ENCODE assay signal across 8 mouse cellular contexts in the genomic region with DNA sequence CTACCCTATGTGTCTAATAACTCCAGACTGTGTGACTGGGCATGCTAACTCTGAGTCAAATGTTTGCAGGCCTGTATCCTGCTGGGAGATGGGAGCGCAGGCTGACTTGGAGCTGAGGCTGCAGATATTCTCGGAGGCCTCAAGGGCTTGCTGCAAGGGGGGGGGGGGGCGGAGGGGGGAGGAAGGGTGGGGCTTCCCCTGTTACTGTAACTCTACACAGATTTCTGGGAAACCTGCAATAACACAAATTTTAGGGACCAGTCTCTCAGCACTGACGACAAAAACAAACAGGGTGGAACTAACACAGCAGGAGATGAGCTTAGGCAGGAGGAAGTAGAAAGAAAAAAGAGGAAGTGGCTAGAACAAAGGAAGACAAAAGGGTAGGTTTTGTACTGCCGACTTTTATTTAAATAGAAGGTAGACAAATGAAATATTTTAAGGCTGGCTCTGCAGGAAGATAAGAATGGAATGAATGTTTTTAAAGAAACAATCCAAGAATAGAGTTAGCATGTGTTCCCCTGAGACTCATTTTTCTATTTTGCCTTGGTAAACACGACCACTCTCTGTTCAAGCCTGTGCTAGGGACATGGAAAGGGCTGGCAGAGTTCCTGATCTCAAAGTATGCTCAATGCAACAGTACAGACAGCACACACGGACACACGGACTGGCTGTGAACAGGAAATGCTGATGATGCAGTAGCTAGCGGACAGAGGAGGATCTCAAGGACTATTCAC. TPM values are rescaled to one million over a fixed set of nuclear protein-coding genes. Genes with fewer than 3 reads are reported as not detected.
DNase-seq lines count a peak whose midpoint lies in the region; ATAC-seq lines count a peak whose summit lies in the region.

No protein-coding gene starts in this region.

- peak; percentile 50 for DNase-seq in 3T3-L1 (ENCODE audit: low read depth, low spot score)
- no peak for DNase-seq in embryonic facial prominence, embryonic 11.5 days (ENCODE audit: low spot score)
- no peak for DNase-seq in adrenal gland, adult 2 months
- DNase-seq in thymus, postnatal 14 days = no peak

- no peak overlapping the region for H3K9ac ChIP-seq in forebrain, embryonic 12.5 days
- no peak overlapping the region for H3K9ac ChIP-seq in forebrain, embryonic 15.5 days (replicated peaks)
- no peak overlapping the region for H3K9ac ChIP-seq in embryonic facial prominence, embryonic 11.5 days (replicated peaks; ENCODE audit: low read length)
- no peak overlapping the region for H3K9ac ChIP-seq in intestine, embryonic 16.5 days (ENCODE audit: low read depth, low read length)

- H3K9me3 ChIP-seq in forebrain, embryonic 12.5 days = no peaks in the 10 kb centered on the region
- H3K9me3 ChIP-seq in forebrain, embryonic 15.5 days = no peaks in the 10 kb centered on the region
- no peaks in the 10 kb centered on the region for H3K9me3 ChIP-seq in embryonic facial prominence, embryonic 11.5 days (replicated peaks; ENCODE audit: control insufficient read depth, low read length)
- H3K9me3 ChIP-seq in intestine, embryonic 16.5 days (ENCODE audit: control insufficient read depth, low read length) = no peaks in the 10 kb centered on the region

- ATAC-seq in forebrain, embryonic 12.5 days (ENCODE audit: low FRiP score) = 0 out of 2 replicates have a peak, but pooled peaks have one; percentile 33
- ATAC-seq in forebrain, embryonic 15.5 days (replicated peaks) = no peak
- ATAC-seq in embryonic facial prominence, embryonic 11.5 days (replicated peaks; ENCODE audit: insufficient number of reproducible peaks, low FRiP score, low TSS enrichment, low read depth) = 0 out of 2 replicates have a peak, but pooled peaks have one; percentile 48
- ATAC-seq in intestine, embryonic 16.5 days = peak; percentile 25
- peak; percentile 65 for ATAC-seq in monocyte, adult 5-6 weeks (replicated peaks; ENCODE audit: insufficient number of reproducible peaks, low FRiP score, low TSS enrichment, poor library complexity, severe bottlenecking)

- H3K4me3 ChIP-seq in forebrain, embryonic 12.5 days (replicated peaks) = no peak overlapping the region
- H3K4me3 ChIP-seq in forebrain, embryonic 15.5 days = no peak overlapping the region
- no peak overlapping the region for H3K4me3 ChIP-seq in embryonic facial prominence, embryonic 11.5 days (ENCODE audit: low read depth, low read length)
- H3K4me3 ChIP-seq in intestine, embryonic 16.5 days (ENCODE audit: low read length) = no peak overlapping the region

- WGBS in forebrain, embryonic 12.5 days = 62% methylated on average over 9 of the region's 9 CpGs
- 55% methylated on average over 8 of the region's 9 CpGs for WGBS in forebrain, embryonic 15.5 days
- WGBS in embryonic facial prominence, embryonic 11.5 days = 58% methylated on average over 8 of the region's 9 CpGs
- 40% methylated on average over 8 of the region's 9 CpGs for WGBS in intestine, embryonic 16.5 days

- no peaks in the 10 kb centered on the region for H3K36me3 ChIP-seq in forebrain, embryonic 12.5 days (replicated peaks)
- H3K36me3 ChIP-seq in forebrain, embryonic 15.5 days = no peaks in the 10 kb centered on the region
- no peaks in the 10 kb centered on the region for H3K36me3 ChIP-seq in embryonic facial prominence, embryonic 11.5 days (replicated peaks; ENCODE audit: control insufficient read depth, insufficient read depth, low read depth, low read length)
- H3K36me3 ChIP-seq in intestine, embryonic 16.5 days (ENCODE audit: control insufficient read depth, insufficient read depth, low read length) = no peaks in the 10 kb centered on the region

- H3K4me1 ChIP-seq in forebrain, embryonic 12.5 days = no peaks in the 10 kb centered on the region
- H3K4me1 ChIP-seq in forebrain, embryonic 15.5 days = no peaks in the 10 kb centered on the region
- H3K4me1 ChIP-seq in embryonic facial prominence, embryonic 11.5 days (ENCODE audit: control insufficient read depth, insufficient read depth, low read length) = no peaks in the 10 kb centered on the region
- no peaks in the 10 kb centered on the region for H3K4me1 ChIP-seq in intestine, embryonic 16.5 days (ENCODE audit: control insufficient read depth, insufficient read depth, low read length)

- H3K27ac ChIP-seq in forebrain, embryonic 12.5 days = no peak overlapping the region
- H3K27ac ChIP-seq in forebrain, embryonic 15.5 days (replicated peaks) = no peak overlapping the region
- no peak overlapping the region for H3K27ac ChIP-seq in embryonic facial prominence, embryonic 11.5 days (replicated peaks; ENCODE audit: low read depth, low read length)
- H3K27ac ChIP-seq in intestine, embryonic 16.5 days (ENCODE audit: low read length) = peak overlapping the region; percentile 31

- no peaks in the 10 kb centered on the region for H3K27me3 ChIP-seq in forebrain, embryonic 12.5 days
- no peaks in the 10 kb centered on the region for H3K27me3 ChIP-seq in forebrain, embryonic 15.5 days
- no peaks in the 10 kb centered on the region for H3K27me3 ChIP-seq in embryonic facial prominence, embryonic 11.5 days (ENCODE audit: control insufficient read depth, insufficient read depth, low read length)
- H3K27me3 ChIP-seq in intestine, embryonic 16.5 days (replicated peaks; ENCODE audit: control insufficient read depth, insufficient read depth, low read length) = no peaks in the 10 kb centered on the region

- no peak overlapping the region for H3K4me2 ChIP-seq in forebrain, embryonic 12.5 days
- no peak overlapping the region for H3K4me2 ChIP-seq in forebrain, embryonic 15.5 days (replicated peaks)
- no peak overlapping the region for H3K4me2 ChIP-seq in embryonic facial prominence, embryonic 11.5 days (ENCODE audit: low read depth, low read length)
- H3K4me2 ChIP-seq in intestine, embryonic 16.5 days (ENCODE audit: low read depth, low read length) = no peak overlapping the region

RNA-seq across cellular contexts. Expression of a gene that starts 42.4 kb away (rescaled TPM):
- polyA plus RNA-seq in forebrain, embryonic 12.5 days (2016; fragmentation: Nextera tagmentation; extraction: Ambion mirVana) = 85.6 and 94.6 TPM in 2 replicates
- polyA plus RNA-seq in forebrain, embryonic 15.5 days (2015; fragmentation: Nextera tagmentation; extraction: Ambion mirVana) = 41.5 and 44.0 TPM in 2 replicates
- polyA plus RNA-seq in embryonic facial prominence, embryonic 11.5 days (2014; fragmentation: Nextera tagmentation; extraction: Ambion mirVana) = 93.2 and 100 TPM in 2 replicates
- 48.4 and 59.1 TPM in 2 replicates for polyA plus RNA-seq in intestine, embryonic 16.5 days (2015; fragmentation: Nextera tagmentation; extraction: Ambion mirVana)
- 257 to 421 TPM (median 381 TPM) in 3 replicates for total RNA-seq in monocyte, adult 5-6 weeks (2017)
- total RNA-seq in adrenal gland, adult 2 months (2021) = 10 to 100 TPM; 49.3 to 71.0 TPM
- 5.7 and 10.6 TPM in 2 replicates for polyA plus RNA-seq in adrenal gland, adult 2 months (2012; rRNA removed)
